Mouse (Mus musculus): ENCODE measurements around the gene Ifit3b.
A peak's percentile ranks its signal among the peaks of the same experiment; 100 is the strongest.
"Not testable (repeated sequence)": the region's sequence is repeated elsewhere in the genome, so short reads cannot be mapped to it uniquely, and the experiment has no call there.

Gene Ifit3b

DNA sequence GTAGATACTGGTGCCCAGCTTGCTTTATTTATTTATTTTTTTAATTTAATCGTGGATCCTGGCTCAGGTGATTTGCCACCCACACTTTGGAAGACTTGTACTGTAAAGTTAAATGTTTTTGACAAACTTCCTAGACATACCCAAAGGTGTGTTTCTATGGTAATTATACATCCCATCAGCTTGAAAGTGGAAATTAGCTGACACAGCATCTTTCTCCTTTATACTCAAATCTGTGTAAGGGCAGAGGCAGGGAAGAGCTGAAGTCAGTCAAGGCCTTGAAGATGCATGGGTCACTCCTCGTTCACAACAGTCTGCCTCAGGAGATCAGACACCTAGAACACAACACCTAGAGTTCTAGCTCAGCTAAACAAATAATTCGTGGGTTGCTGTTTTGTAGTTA lies 2.3 kb downstream of the Ifit3b start:
- not testable (repeated sequence) for DNase-seq (ENCODE audit: low spot score in 2 of 2)

DNA sequence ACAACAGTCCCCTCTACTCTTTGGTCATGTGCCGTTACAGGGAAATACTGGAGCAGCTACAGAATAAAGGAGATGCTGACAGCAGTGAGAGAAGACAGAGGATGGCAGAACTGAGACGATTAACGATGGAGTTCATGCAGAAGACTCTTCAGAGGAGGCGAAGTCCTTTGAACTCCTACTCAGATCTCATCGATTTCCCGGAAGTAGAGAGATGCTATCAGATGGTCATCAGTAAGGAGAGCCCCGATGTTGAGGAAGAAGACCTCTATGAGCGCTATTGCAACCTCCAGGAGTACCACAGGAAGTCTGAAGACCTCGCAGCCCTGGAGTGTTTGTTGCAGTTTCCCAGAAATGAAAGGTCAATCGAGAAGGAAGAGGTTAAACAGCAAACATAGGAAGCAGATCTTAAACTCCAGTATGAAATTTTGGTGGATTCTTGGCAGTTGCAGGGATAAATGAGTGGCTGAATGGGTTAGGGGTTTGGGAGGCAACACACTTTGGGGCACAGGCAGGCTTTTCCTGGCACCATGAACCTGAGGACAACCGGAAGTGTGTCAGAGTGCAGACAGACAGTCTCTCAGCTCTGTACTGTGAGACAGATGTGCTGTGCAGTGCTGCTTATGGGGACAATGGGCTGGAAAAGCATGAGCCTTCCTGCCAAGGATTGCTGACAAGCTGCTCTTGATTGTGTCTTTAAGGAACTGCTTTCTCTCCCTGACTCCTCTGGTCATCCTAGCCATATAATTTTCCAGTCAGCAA lies 4.7 kb downstream of the Ifit3b start:
- not testable (repeated sequence) for DNase-seq (ENCODE audit: low spot score in 2 of 2)

DNA sequence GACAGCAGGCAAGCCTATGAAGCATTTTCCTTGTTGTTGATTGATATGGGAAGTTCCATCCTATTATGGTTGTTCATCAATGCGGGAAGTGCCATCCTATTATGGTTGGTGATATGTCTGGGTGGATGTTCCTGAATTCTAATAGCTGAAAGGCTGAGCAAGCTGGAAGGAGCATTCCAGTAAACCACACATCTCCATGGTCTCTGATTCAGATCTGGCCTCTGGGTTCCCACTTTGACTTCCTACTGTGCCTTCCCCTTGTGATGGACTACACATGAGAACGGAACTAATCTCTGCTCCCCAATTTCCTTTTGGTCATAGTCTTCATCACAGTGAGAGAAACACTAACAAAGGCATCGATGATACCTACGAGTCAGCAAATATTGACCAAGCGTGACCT lies 13.1 kb downstream of the Ifit3b start:
- DNase-seq (ENCODE audit: low spot score in 2 of 2), result no peak

DNA sequence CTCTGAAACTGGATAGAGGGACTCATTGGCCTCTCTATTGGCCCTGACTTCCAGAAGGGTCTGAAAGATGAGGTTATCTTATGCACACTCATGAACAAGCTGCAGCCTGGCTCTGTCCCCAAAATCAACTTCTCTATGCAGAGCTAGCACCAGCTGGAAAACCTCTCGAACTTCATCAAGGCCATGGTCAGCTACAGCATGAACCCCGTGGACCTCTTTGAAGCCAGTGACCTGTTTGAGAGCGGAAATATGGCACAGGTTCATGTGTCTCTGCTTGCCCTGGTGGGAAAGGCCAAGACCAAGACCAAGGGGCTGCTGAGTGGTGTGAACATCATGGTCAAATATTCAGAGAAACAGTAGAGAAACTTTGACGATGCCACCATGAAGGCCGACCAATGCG lies 16.0 kb downstream of the Ifit3b start:
- no peak for DNase-seq (ENCODE audit: low spot score in 2 of 2)

DNA sequence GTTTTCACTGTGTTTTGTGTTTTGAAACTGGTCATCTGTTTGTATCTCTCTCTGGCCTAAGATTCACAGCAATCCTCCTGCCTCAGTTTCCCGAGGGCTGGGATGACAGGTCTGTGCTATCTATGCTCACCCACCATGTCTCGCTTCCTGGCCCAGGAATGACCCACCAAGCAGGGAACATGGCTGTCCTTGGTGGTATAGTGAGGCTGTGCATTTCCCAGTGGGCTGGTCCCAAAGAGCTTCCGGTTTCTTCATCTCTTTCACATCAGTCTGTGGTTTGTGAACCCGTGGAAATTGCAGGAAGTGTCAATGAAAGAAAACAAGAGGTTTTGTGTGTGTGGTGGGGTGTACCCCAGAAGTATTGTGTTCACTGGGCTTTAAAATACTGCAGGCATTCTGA lies 16.9 kb downstream of the Ifit3b start:
- DNase-seq (ENCODE audit: low spot score in 2 of 2), result no peak

DNA sequence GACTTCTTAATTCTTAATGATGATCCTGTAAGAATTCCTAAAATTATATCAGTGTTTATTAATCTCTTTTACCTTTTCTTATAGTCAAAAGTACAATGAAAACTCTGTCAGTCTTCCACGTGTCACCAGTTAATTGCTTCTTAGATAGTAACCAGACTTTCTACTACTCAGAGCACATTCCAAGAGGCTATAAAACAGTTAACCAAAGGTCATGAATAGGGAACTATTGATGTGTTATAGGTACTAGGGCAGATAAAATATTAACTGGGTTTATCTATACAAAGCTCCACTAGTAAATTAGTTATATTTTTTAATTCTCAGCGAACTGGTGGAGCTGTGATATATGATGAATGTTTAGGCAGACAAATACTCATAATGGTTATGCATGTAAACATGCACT lies 19.7 kb downstream of the Ifit3b start:
- no peak for DNase-seq (ENCODE audit: low spot score in 2 of 2)

DNA sequence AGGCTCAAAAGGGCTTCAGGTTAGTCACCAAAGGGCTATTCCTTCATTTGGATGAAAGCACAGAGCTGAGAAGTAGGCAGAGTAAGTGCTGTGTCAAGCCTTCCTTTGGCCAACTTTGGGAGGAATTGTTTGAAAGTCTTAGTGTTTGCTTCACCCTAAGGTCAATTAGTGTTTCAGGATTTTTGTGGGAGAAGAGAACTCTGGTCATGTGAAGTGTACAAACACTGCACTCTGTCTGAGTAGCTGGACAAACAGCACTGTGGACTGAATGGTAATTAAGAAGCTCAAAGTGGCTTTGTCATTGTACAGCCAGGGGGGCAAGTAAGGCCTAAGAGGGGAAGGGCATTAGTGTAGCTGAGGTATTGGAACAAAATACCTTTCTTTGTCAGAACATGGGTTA lies 23.7 kb downstream of the Ifit3b start:
- DNase-seq (ENCODE audit: low spot score in 2 of 2), result no peak

DNA sequence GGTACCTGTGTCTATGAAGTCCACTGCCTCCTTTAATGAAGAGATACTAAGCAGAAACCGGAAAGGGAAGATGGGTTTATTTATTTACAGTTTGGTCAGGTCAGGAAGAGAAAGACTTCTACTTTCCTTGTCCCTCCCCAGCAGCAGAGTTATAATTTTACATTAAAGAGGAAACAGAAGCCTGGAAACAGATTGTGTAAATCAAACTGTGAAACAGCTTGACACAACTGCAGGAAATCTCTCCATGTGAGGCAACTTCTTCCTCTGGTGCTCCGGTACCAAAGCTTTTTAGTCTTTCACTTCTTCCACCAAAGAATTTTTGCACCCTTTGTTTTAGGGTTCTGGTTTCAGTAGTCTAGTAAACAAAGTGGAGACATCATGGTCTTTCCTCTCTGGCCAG lies 25.7 kb downstream of the Ifit3b start:
- DNase-seq (ENCODE audit: low spot score in 2 of 2), result no peak

DNA sequence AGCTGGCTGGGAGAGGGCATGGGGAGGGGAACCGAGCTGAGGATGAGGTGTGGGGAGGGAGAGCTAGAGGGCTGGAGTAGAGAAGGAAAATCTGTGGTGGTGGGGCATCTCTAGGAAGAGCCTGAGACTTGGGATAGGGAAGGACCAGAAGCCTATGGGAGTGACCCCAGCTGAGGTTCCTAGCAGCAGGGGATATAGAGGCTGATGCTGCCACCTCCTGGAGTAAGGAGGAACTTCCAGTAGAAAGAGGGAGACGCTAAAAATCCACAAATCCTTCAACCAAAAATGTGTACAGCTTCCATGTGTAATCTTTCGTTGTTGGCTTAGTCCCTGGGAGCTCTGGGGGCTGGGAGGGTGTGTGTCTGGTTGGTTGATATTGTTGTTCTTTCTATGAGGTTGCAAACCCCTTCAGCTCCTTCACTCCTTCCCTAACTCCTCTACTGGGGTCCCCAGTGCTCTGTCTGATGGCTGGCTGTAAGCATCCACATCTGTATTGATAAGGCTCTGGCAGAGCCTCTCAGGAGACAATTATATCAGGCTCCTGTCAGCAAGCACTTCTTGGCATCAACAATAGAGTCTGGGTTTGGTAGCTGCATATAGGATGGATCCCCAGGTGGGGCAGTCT lies 29.3 kb downstream of the Ifit3b start:
- peak in 1 of 2 experiments; percentile 29 for DNase-seq (ENCODE audit: low spot score in 2 of 2)

DNA sequence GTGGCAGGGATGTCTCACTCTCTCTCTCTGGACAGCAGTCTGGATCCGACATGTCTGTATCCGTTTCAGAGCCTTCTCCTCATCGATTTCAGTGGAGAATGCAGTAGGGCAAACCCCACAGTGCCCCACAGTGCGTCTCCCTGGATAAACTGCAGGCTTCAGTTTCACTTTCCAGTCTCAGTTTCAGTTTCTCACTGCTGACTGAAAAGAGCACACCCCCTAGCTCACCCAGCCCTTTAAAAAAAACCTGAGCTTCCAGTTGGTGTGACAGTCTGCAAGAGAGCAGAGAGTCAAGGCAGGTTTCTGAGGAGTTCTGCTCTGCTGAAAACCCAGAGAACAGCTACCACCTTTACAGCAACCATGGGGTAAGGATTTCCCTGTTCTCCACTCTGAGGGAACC lies 32.9 kb downstream of the Ifit3b start, which contains the start of the genes Ifit1bl2 and Ifit1:
Gene Ifit1bl2, minus strand, starts transcription at position 121 of the 400 bp plus-strand sequence.
Gene Ifit1, plus strand, starts transcription at position 249 of the 400 bp plus-strand sequence.
- DNase-seq (ENCODE audit: low spot score in 2 of 2), result no peak

DNA sequence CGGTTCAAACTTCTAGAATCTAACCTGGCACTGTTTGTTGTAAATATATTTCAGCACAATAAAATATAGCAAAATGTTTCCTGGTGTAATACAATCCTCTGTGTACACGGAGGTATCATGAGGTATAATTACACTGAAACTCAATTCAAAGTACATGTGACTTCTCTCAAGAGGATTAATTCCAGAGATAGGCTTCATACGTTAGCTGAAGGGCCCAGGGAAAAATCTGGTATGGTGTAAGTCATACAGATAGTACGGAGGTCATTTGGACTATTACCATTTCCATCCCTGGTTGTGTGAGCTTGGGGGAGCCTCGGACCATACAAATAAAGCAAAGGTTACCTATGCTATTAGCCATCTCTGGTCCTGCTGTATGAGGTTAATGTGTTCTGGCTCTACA lies 34.8 kb downstream of the Ifit3b start:
- no peak for DNase-seq (ENCODE audit: low spot score in 2 of 2)

DNA sequence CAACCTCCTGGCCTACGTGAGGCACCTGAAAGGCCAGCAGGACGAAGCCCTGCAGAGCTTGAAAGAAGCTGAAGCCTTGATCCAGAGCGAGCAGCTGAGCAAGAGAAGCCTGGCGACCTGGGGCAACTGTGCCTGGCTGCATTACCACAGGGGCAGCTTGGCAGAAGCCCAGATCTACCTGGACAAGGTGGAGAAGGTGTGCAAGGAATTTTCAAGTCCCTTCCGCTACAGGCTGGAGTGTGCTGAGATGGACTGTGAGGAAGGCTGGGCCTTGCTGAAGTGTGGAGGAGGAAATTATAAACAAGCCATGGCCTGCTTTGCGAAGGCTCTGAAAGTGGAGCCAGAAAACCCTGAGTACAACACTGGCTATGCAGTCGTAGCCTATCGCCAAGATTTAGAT lies 39.9 kb downstream of the Ifit3b start:
- DNase-seq (ENCODE audit: low spot score in 2 of 2), result not testable (repeated sequence)

DNA sequence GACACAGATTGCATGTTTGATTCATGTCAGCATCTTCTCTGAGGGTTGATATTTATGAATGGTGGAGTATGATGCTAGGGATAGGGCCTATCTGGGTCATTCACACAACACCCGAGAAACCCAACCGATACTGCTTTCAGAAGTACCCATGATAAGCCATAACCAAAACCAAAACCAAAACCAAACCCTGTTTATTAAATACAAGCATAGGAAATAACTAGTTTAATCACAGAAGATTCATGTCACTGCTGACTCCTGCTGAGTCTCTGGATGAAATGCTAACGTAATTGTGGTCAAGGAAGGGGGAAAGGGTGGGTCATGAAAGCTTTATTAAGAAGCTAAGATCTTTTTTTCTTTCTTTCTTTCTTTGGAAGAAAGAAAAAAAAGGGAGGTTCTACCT lies 42.5 kb downstream of the Ifit3b start:
- DNase-seq (ENCODE audit: low spot score in 2 of 2), result no peak

DNA sequence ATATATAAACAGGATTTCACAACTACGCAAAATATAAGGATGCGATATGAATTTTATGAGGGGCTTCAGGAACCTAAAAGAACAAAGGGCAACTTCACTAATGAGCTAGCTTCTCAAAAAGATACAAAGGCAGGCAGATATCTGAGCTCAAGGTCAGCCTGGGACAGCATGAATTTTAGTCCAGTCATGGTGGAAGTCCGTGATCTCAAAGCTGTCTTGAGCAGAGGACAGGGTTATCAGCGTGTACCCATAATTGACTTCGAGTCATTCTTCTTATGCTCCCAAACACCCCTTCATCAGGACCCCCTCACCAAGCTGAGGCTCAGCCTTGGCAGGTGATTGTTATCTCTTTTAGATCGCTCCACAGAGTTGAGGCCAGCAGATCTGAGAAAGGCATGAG lies 43.2 kb downstream of the Ifit3b start:
- DNase-seq (ENCODE audit: low spot score in 2 of 2), result no peak

DNA sequence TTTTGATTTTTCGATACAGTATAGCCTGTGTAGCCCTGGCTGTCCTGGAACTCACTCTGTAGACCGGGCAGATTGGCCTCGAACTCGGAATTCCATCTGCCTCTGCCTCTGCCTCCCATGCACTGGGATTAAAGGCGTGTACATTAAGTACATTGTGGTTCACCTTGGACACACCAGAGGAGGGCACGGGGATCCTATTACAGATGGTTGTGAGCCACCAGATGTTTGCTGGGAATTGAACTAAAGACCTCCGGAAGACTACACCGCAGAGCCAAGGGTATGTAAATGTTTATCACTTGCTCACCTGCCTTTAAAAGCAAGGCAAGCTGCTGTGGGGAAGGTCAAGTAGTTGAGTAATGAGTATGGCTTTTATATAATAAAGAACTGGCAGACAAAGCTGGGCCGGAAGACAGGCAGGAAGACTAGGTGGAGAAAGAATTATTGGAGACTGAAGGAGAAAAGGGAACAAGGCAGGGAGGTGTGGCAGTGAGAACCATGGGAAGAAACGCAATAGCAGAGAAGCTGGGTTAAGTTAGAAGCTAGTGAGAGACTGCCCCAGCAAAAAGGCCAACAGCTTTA lies 47.5 kb downstream of the Ifit3b start:
- DNase-seq (ENCODE audit: low spot score in 2 of 2), result no peak

DNA sequence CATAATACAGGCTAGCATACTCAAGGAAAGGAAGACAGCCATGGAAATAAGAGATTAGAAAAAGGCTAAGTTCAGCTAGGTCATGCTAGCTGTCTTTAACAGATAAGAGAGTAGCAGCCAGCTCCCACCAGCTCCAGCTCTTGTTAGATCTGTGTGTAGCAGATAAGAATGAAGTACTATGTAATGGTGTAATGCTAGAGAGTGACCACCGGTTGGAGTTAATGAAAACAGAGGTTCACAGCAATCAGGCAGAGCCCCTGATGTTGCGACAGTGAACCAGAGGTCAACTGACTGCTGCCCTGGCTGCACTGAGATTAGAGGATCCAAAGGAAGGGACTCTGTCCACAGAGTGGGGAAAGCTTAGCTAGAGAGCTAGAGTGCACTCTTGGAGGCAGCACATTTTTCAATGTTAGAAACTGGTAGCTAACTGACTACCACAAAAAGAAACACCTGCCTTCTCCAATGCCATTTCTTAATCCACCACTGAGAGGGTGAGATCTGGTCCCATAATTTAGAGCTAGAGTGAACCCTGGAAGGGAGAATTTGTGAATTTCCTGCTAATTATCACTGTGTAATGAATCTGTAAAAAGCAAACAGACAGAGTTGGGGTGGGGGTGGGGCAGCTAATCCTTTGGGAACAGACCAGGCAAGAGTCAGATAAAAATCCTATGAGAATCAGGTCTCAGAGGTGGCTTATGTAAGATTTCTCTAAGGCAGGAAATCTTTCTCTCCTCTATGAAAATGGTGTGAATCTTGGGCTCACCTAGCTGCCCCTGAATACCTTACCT lies 48.9 kb downstream of the Ifit3b start:
- no peak for DNase-seq (ENCODE audit: low spot score in 2 of 2)

DNA sequence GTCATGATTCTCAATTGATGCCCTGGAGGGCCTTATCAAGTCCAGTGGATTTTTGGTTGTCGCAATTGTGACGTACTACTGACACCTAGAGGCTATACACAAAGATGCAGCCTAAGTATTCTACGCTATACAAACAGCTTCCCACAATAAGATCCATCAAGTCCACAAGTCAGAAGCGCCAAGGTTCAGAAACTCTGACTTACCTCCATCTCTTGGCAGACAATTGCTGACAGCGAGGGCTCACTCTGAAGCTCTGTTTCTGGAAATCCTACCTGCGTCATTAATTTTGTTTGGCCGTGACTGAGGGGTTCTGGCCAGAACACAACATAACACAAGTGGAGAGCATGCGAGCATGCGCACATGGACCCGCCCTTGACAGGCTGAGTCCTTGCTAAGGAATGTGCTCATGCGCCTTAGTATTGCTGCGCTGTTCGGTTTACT lies 54.3 kb downstream of the Ifit3b start:
- DNase-seq (ENCODE audit: low spot score in 2 of 2), result peak in 1 of 2 experiments; percentile 15

DNA sequence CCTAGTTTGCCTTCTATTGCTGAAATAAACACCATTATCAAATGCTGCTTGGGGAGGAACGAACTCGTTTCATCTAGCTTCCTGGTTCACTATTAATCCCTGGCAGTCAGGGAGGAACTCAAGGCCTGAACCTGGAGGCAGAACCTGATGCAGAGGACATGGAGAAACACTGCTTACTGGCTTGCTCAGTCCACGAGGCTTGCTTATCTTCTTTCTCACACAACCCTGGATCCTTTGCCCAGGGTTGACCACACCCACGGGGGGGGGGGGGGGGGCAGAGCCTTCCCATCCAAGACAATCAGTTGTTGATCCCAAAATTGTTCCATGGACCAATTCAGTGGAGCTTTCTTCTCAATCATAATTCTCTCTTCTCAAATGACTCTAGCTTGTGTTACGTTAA lies 55.0 kb downstream of the Ifit3b start:
- DNase-seq (ENCODE audit: low spot score in 2 of 2), result no peak
